Mouse (Mus musculus): ENCODE measurements around the gene Phlda2. TPM values are rescaled to one million over a fixed set of nuclear protein-coding genes. Genes with fewer than 3 reads are reported as not detected.
A peak's percentile ranks its signal among the peaks of the same experiment; 100 is the strongest.

Phlda2 gene
- total RNA-seq, 2 experiments from 2014 or later: not detected

GRCm38 (mm10) chr7:143514416-143514768, 11.4 kb upstream of the Phlda2 start:
- intact Hi-C loops (cut with DNase I): no loop called here
- Histone ChIP-seq H3K27ac (peak overlapping the region; percentile 38; the same call in 1 of the 2 replicates), H3K4me3 (no peak overlapping the region)
- no peak for TF ChIP-seq CTCF (IDR thresholded peaks at IDR 0.05)
- no peak for DNase-seq

- H3K4me3 ChIP-seq: no peak overlapping the region
- intact Hi-C loops (cut with DNase I): no loop called here
- H3K27ac ChIP-seq: no peak overlapping the region
- DNase-seq: no peak
- TF ChIP-seq CTCF (IDR thresholded peaks at IDR 0.05): no peak
Observed at GRCm38 (mm10) chr7:143513763-143514415, 10.9 kb upstream of the Phlda2 start.

DNA sequence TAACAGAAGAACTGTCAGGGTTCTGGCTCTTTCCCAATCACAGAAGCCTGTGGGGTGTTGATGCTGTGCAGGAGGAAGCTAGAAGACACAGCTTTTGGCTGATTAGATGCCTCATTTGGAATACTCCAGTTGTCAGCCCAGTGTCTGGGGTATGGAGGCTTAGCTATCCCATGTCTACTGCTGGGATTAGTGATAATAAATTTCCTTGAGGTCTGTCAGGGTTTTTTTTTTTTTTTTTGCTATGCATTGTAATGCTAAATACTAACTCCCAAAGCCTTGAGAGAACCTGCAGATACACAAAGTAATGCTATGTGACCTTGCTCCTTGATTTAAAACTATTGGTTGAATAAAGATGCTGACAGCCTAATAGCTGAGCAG, 8.4 kb upstream of the Phlda2 start:
- intact Hi-C loops (cut with DNase I): no loop called here
- Histone ChIP-seq H3K27ac (no peak overlapping the region), H3K4me3 (no peak overlapping the region)
- no peak for DNase-seq
- no peak for TF ChIP-seq CTCF (IDR thresholded peaks at IDR 0.05)

- H3K4me3 ChIP-seq: no peak overlapping the region
- intact Hi-C loops (cut with DNase I): no loop called here
- no peak overlapping the region for H3K27ac ChIP-seq
- TF ChIP-seq CTCF (IDR thresholded peaks at IDR 0.05): no peak
- no peak for DNase-seq
Observed at GRCm38 (mm10) chr7:143510593-143511334, 7.8 kb upstream of the Phlda2 start.

- no peak overlapping the region for H3K4me3 ChIP-seq
- no peak for TF ChIP-seq CTCF (IDR thresholded peaks at IDR 0.05)
- DNase-seq: no peak
- intact Hi-C loops (cut with DNase I): no loop called here
- H3K27ac ChIP-seq: no peak overlapping the region
Observed at GRCm38 (mm10) chr7:143509566-143509965, 6.6 kb upstream of the Phlda2 start.

GRCm38 (mm10) chr7:143506675-143507074, 3.7 kb upstream of the Phlda2 start:
- H3K27ac ChIP-seq: no peak overlapping the region
- intact Hi-C loops (cut with DNase I): loop anchor here (1.0 kb wide), 1 partner anchor 26 kb away; no protein-coding TSS in a partner anchor
- TF ChIP-seq CTCF (IDR thresholded peaks at IDR 0.05): peak; percentile 88
- H3K4me3 ChIP-seq: no peak overlapping the region
- peak; percentile 47 for DNase-seq

- no peak for DNase-seq
- intact Hi-C loops (cut with DNase I): loop anchor here (1.0 kb wide), 1 partner anchor 26 kb away; no protein-coding TSS in a partner anchor
- Histone ChIP-seq H3K4me3 (no peak overlapping the region), H3K27ac (no peak overlapping the region)
- no peak for TF ChIP-seq CTCF (IDR thresholded peaks at IDR 0.05)
Observed at GRCm38 (mm10) chr7:143506271-143506670, 3.3 kb upstream of the Phlda2 start.

- intact Hi-C loops (cut with DNase I): loop anchor here (1.0 kb wide), 1 partner anchor 26 kb away; no protein-coding TSS in a partner anchor
- no peak overlapping the region for H3K4me3 ChIP-seq
- DNase-seq: peak; percentile 84
- no peak overlapping the region for H3K27ac ChIP-seq
- peak; percentile 77 for TF ChIP-seq CTCF (IDR thresholded peaks at IDR 0.05)
Observed at GRCm38 (mm10) chr7:143505823-143506222, 2.9 kb upstream of the Phlda2 start.

DNA sequence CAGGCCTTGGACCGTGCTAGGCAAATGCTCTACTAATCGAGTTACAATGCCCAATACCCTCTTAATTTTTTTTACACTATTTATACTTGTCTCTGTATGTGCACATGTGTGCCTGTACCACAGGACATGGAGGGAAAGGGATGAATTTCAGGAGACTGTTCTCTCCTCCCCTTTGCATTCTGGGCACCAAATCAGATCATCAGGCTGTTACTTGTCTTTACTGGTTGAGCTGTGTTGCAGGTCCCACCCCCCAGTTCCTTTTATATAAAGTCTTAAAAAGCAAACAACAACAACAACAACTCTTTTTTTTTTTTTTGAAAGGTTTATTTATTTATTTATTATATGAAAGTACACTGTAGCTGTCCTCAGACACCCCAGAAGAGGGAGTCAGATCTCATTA, 2.5 kb upstream of the Phlda2 start:
- no peak for TF ChIP-seq CTCF (IDR thresholded peaks at IDR 0.05)
- DNase-seq: no peak
- H3K27ac ChIP-seq: no peak overlapping the region
- no peak overlapping the region for H3K4me3 ChIP-seq
- intact Hi-C loops (cut with DNase I): no loop called here

DNA sequence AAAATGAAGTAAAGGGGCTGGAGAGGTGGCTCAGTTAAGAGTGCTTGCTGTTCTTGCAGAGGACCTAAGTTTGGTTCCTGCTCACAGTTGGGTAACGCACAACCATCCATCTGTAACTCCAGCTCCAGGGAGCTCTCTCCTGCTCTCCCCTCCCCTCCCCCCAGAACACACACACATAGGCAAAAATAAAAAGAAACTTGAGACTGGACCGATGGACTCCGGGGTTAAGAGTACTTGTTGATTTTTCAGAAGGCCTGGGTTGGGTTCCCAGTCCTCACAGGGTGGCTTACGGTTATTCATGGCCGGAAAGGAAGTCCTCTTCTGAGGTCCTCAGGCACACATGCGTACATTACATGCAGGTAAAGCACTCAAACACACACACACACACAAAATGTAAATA, 976 bp upstream of the Phlda2 start:
- no peak overlapping the region for H3K27ac ChIP-seq
- no peak for TF ChIP-seq CTCF (IDR thresholded peaks at IDR 0.05)
- DNase-seq: no peak
- intact Hi-C loops (cut with DNase I): no loop called here
- H3K4me3 ChIP-seq: no peak overlapping the region

- no peak overlapping the region for H3K27ac ChIP-seq
- intact Hi-C loops (cut with DNase I): loop anchor here (1.0 kb wide), 1 partner anchor 25 kb away; no protein-coding TSS in a partner anchor
- TF ChIP-seq CTCF (IDR thresholded peaks at IDR 0.05): no peak
- H3K4me3 ChIP-seq: peak overlapping the region; percentile 75
- DNase-seq: peak; percentile 65
Observed at GRCm38 (mm10) chr7:143501643-143502417, 1.1 kb downstream of the Phlda2 start.

- Histone ChIP-seq H3K27ac (no peak overlapping the region), H3K4me3 (no peak overlapping the region)
- intact Hi-C loops (cut with DNase I): no loop called here
- no peak for TF ChIP-seq CTCF (IDR thresholded peaks at IDR 0.05)
- DNase-seq: no peak
Observed at GRCm38 (mm10) chr7:143500912-143501311, 2.0 kb downstream of the Phlda2 start.

- no peak for DNase-seq
- Histone ChIP-seq H3K27ac (no peak overlapping the region), H3K4me3 (no peak overlapping the region)
- no peak for TF ChIP-seq CTCF (IDR thresholded peaks at IDR 0.05)
- intact Hi-C loops (cut with DNase I): no loop called here
Observed at GRCm38 (mm10) chr7:143498584-143498983, 4.4 kb downstream of the Phlda2 start.

Data from gastrocnemius, adult 2 months (tissue).